Mouse (Mus musculus) erythroblast, embryonic 14.5 days (primary cell): ENCODE measurements around the gene Siglece.

Experiments used
- GATA1 ChIP-seq: IDR thresholded peaks from 2 replicates; pipeline ENCODE4 v1.6.1; 2012; ENCODE audit warnings: low read length, inconsistent platforms, mixed read lengths
- TAL1 ChIP-seq: IDR thresholded peaks from 3 replicates; pipeline ENCODE4 v1.6.1; 2012; ENCODE audit warnings: low read length, inconsistent platforms, mixed read lengths

- TF ChIP-seq GATA1 = no peak
- no peak for TF ChIP-seq TAL1
Measured at GRCm38 (mm10) chr7:43672581-43673260, 12.8 kb upstream of the Siglece start.
